In the genomic region with DNA sequence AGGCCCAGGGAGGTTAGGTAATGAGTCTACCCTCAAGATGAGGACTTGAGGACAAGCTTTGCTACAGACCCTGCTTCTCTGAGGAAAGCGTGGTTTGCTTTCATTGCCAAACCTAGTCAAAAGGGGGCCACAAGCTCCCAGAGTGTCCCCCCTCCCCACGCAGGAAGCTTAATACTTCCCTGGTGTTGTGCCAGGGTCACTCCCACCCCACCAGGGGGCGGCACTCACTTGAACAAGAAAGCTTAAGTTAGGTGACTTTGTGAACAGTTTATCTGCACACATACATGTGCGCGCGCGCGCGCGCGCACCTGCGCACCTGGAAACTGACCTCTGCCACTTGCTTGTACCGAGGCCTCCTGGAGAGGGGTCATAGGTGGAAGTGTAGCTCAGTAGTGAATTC, we compare ENCODE assay signal across 9 mouse cellular contexts. TPM values are rescaled to one million over a fixed set of nuclear protein-coding genes. Genes with fewer than 3 reads are reported as not detected.
A peak's percentile ranks its signal among the peaks of the same experiment; 100 is the strongest.
DNase-seq lines count a peak whose midpoint lies in the region; ATAC-seq and TF ChIP-seq lines count a peak whose summit lies in the region.
"Had no signal": no experiment of that assay in that cellular context is flagged by ENCODE, and none has a peak within 500 bp of the region (broad histone marks: within the 10 kb centered on the region; RNA-seq: fewer than 3 reads in every experiment).

No protein-coding gene starts in this region.

- H3K4me1 ChIP-seq in limb, embryonic 10.5 days = peaks cover 23% of the 10 kb centered on the region
- H3K4me1 ChIP-seq in stomach, postnatal 0 days (replicated peaks; ENCODE audit: control insufficient read depth, insufficient read depth) = no peaks in the 10 kb centered on the region
- peaks cover 22% of the 10 kb centered on the region for H3K4me1 ChIP-seq in forebrain, embryonic 12.5 days
- peaks cover 11% of the 10 kb centered on the region; the same call in 1 of the 2 replicates for H3K4me1 ChIP-seq in neural tube, embryonic 15.5 days

- no peak overlapping the region for H3K27ac ChIP-seq in layer of hippocampus, adult 2 months
- H3K27ac ChIP-seq in limb, embryonic 10.5 days = no peak overlapping the region
- H3K27ac ChIP-seq in stomach, postnatal 0 days (replicated peaks) = no peak overlapping the region
- H3K27ac ChIP-seq in forebrain, embryonic 12.5 days = no peak overlapping the region
- H3K27ac ChIP-seq in neural tube, embryonic 15.5 days (replicated peaks) = no peak overlapping the region

- TF ChIP-seq CTCF in layer of hippocampus, adult 2 months (conservative IDR thresholded peaks at IDR 0.05) = peak; percentile 42
- peak; percentile 52 for TF ChIP-seq CTCF in stomach, postnatal 0 days (IDR thresholded peaks at IDR 0.05; ENCODE audit: low read depth)

- DNase-seq in layer of hippocampus, adult 2 months (ENCODE audit: low spot score in 2 of 2) = no peak
- no peak for DNase-seq in layer of hippocampus, adult 9-11 months
- DNase-seq in ZHBTc4 (ENCODE audit: low read depth, low spot score) = peak; percentile 44
- DNase-seq in limb, embryonic 10.5 days (ENCODE audit: low spot score) = no peak
- DNase-seq in stomach, postnatal 0 days (ENCODE audit: low spot score) = peak; percentile 29
- DNase-seq in gastrocnemius, postnatal 36 days = no peak

- H3K4me3 ChIP-seq in layer of hippocampus, adult 2 months = no peak overlapping the region
- H3K4me3 ChIP-seq in limb, embryonic 10.5 days = peak overlapping the region; percentile 66
- H3K4me3 ChIP-seq in stomach, postnatal 0 days (ENCODE audit: low read depth, low read length) = no peak overlapping the region
- H3K4me3 ChIP-seq in forebrain, embryonic 12.5 days (replicated peaks) = no peak overlapping the region
- H3K4me3 ChIP-seq in neural tube, embryonic 15.5 days (replicated peaks) = no peak overlapping the region

- H3K9ac ChIP-seq in stomach, postnatal 0 days (ENCODE audit: low read length) = no peak overlapping the region
- no peak overlapping the region for H3K9ac ChIP-seq in forebrain, embryonic 12.5 days
- no peak overlapping the region for H3K9ac ChIP-seq in neural tube, embryonic 15.5 days (replicated peaks)

- ATAC-seq in stomach, postnatal 0 days (ENCODE audit: low FRiP score, low TSS enrichment) = no peak
- ATAC-seq in forebrain, embryonic 12.5 days (ENCODE audit: low FRiP score) = no peak
- ATAC-seq in neural tube, embryonic 15.5 days (ENCODE audit: low FRiP score) = no peak

- no peaks in the 10 kb centered on the region for H3K9me3 ChIP-seq in limb, embryonic 10.5 days (replicated peaks)
- no peaks in the 10 kb centered on the region for H3K9me3 ChIP-seq in stomach, postnatal 0 days (ENCODE audit: control insufficient read depth, low read length)
- no peaks in the 10 kb centered on the region for H3K9me3 ChIP-seq in forebrain, embryonic 12.5 days
- no peaks in the 10 kb centered on the region for H3K9me3 ChIP-seq in neural tube, embryonic 15.5 days (replicated peaks)

- 88% methylated on average over 13 of the region's 13 CpGs for WGBS in limb, embryonic 10.5 days
- WGBS in stomach, postnatal 0 days = 78% methylated on average over 13 of the region's 13 CpGs
- 88% methylated on average over 13 of the region's 13 CpGs for WGBS in forebrain, embryonic 12.5 days
- WGBS in neural tube, embryonic 15.5 days = 87% methylated on average over 13 of the region's 13 CpGs

- no peak for TF ChIP-seq EP300 in stomach, postnatal 0 days (optimal IDR thresholded peaks at IDR 0.05)

- no peak overlapping the region for H3K4me2 ChIP-seq in stomach, postnatal 0 days (replicated peaks; ENCODE audit: low read depth)
- H3K4me2 ChIP-seq in forebrain, embryonic 12.5 days = no peak overlapping the region
- no peak overlapping the region for H3K4me2 ChIP-seq in neural tube, embryonic 15.5 days

- H3K36me3 ChIP-seq in limb, embryonic 10.5 days = peaks cover 20% of the 10 kb centered on the region
- H3K36me3 ChIP-seq in stomach, postnatal 0 days (ENCODE audit: control insufficient read depth, insufficient read depth, low read length) = no peaks in the 10 kb centered on the region
- H3K36me3 ChIP-seq in forebrain, embryonic 12.5 days (replicated peaks) = 0 out of 2 replicates have a peak, but pooled peaks cover 5% of the 10 kb centered on the region
- H3K36me3 ChIP-seq in neural tube, embryonic 15.5 days = no peaks in the 10 kb centered on the region

- peaks cover 83% of the 10 kb centered on the region for H3K27me3 ChIP-seq in limb, embryonic 10.5 days (ENCODE audit: low read depth, poor library complexity, severe bottlenecking)
- H3K27me3 ChIP-seq in stomach, postnatal 0 days (ENCODE audit: control insufficient read depth, insufficient read depth, low read length) = no peaks in the 10 kb centered on the region
- H3K27me3 ChIP-seq in forebrain, embryonic 12.5 days = peaks cover 8% of the 10 kb centered on the region; the same call in 1 of the 2 replicates
- no peaks in the 10 kb centered on the region for H3K27me3 ChIP-seq in neural tube, embryonic 15.5 days (replicated peaks)

- intact Hi-C loops in gastrocnemius, postnatal 36 days (cut with DNase I) = no loop called here

RNA-seq across cellular contexts. Expression of gene Foxo4, which starts 2.3 kb away (rescaled TPM):
- 10 to 100 TPM; 19.8 to 24.0 TPM for total RNA-seq in layer of hippocampus, adult 2 months (2021)
- polyA plus RNA-seq in limb, embryonic 10.5 days (2016; fragmentation: Nextera tagmentation; extraction: Ambion mirVana) = 3.7 and 4.7 TPM in 2 replicates
- 0.91 and 0.97 TPM in 2 replicates for polyA plus RNA-seq in stomach, postnatal 0 days (2015; fragmentation: Nextera tagmentation; extraction: Ambion mirVana)
- polyA plus RNA-seq in forebrain, embryonic 12.5 days (2016; fragmentation: Nextera tagmentation; extraction: Ambion mirVana) = 1.3 and 1.9 TPM in 2 replicates
- 100 to 1,000 TPM in 1 of 2 experiments, 10 to 100 TPM in 1; 95.6 to 116 TPM for total RNA-seq in gastrocnemius, postnatal 36 days (2021)
- polyA plus RNA-seq in neural tube, embryonic 15.5 days (2015; fragmentation: Nextera tagmentation; extraction: Ambion mirVana) = 0.88 and 1.0 TPM in 2 replicates

RNA-seq across cellular contexts. Expression of gene Gm614, which starts 7.2 kb away (rescaled TPM):
- total RNA-seq in layer of hippocampus, adult 2 months (2021) = not detected
- not detected in 2 replicates for polyA plus RNA-seq in limb, embryonic 10.5 days (2016; fragmentation: Nextera tagmentation; extraction: Ambion mirVana)
- not detected in 2 replicates for polyA plus RNA-seq in stomach, postnatal 0 days (2015; fragmentation: Nextera tagmentation; extraction: Ambion mirVana)
- not detected in 2 replicates for polyA plus RNA-seq in forebrain, embryonic 12.5 days (2016; fragmentation: Nextera tagmentation; extraction: Ambion mirVana)
- total RNA-seq in gastrocnemius, postnatal 36 days (2021) = not detected
- polyA plus RNA-seq in neural tube, embryonic 15.5 days (2015; fragmentation: Nextera tagmentation; extraction: Ambion mirVana) = not detected in 2 replicates
- total RNA-seq: hematopoietic stem cell, adult 5-6 weeks had no signal

RNA-seq across cellular contexts. Expression of gene Il2rg, which starts 11.5 kb away (rescaled TPM):
- 1 to 10 TPM in 1 of 2 experiments, under 1 TPM in 1; 0.83 to 1.2 TPM for total RNA-seq in layer of hippocampus, adult 2 months (2021)
- polyA plus RNA-seq in limb, embryonic 10.5 days (2016; fragmentation: Nextera tagmentation; extraction: Ambion mirVana) = 4.8 and 4.9 TPM in 2 replicates
- polyA plus RNA-seq in stomach, postnatal 0 days (2015; fragmentation: Nextera tagmentation; extraction: Ambion mirVana) = 3.3 and 3.8 TPM in 2 replicates
- polyA plus RNA-seq in forebrain, embryonic 12.5 days (2016; fragmentation: Nextera tagmentation; extraction: Ambion mirVana) = 2.0 TPM in 2 replicates
- 1 to 10 TPM; 1.8 to 2.5 TPM for total RNA-seq in gastrocnemius, postnatal 36 days (2021)
- 6.1 and 27.4 TPM in 2 replicates for polyA plus RNA-seq in neural tube, embryonic 15.5 days (2015; fragmentation: Nextera tagmentation; extraction: Ambion mirVana)

RNA-seq across cellular contexts. Expression of gene Gm20489, which starts 12.2 kb away (rescaled TPM):
- not detected for total RNA-seq in layer of hippocampus, adult 2 months (2021)
- polyA plus RNA-seq in limb, embryonic 10.5 days (2016; fragmentation: Nextera tagmentation; extraction: Ambion mirVana) = not detected in 2 replicates
- polyA plus RNA-seq in stomach, postnatal 0 days (2015; fragmentation: Nextera tagmentation; extraction: Ambion mirVana) = not detected in 2 replicates
- not detected in 2 replicates for polyA plus RNA-seq in forebrain, embryonic 12.5 days (2016; fragmentation: Nextera tagmentation; extraction: Ambion mirVana)
- total RNA-seq in gastrocnemius, postnatal 36 days (2021) = not detected
- not detected in 2 replicates for polyA plus RNA-seq in neural tube, embryonic 15.5 days (2015; fragmentation: Nextera tagmentation; extraction: Ambion mirVana)
- total RNA-seq: hematopoietic stem cell, adult 5-6 weeks had no signal

RNA-seq across cellular contexts. Expression of gene Med12, which starts 17.2 kb away (rescaled TPM):
- 10 to 100 TPM; 29.5 to 36.6 TPM for total RNA-seq in layer of hippocampus, adult 2 months (2021)
- polyA plus RNA-seq in limb, embryonic 10.5 days (2016; fragmentation: Nextera tagmentation; extraction: Ambion mirVana) = 35.9 and 42.9 TPM in 2 replicates
- 10.1 and 11.7 TPM in 2 replicates for polyA plus RNA-seq in stomach, postnatal 0 days (2015; fragmentation: Nextera tagmentation; extraction: Ambion mirVana)
- polyA plus RNA-seq in forebrain, embryonic 12.5 days (2016; fragmentation: Nextera tagmentation; extraction: Ambion mirVana) = 42.0 and 43.1 TPM in 2 replicates
- total RNA-seq in gastrocnemius, postnatal 36 days (2021) = 10 to 100 TPM; 15.5 to 18.1 TPM
- polyA plus RNA-seq in neural tube, embryonic 15.5 days (2015; fragmentation: Nextera tagmentation; extraction: Ambion mirVana) = 21.9 and 23.7 TPM in 2 replicates

Comparison
In these comparisons a context has a peak if more than half of its experiments do, and no peak if none do; other contexts are left out.
1. DNase-seq: peak in ZHBTc4 (single experiment) and stomach, postnatal 0 days (single experiment); none in layer of hippocampus, adult 2 months (0 of 2), layer of hippocampus, adult 9-11 months (single experiment), limb, embryonic 10.5 days (single experiment) and gastrocnemius, postnatal 36 days (0 of 2).